Mouse (Mus musculus): ENCODE measurements around the gene Gm14862.

GRCm38 (mm10) chrX:9298413-9298864 is 41.7 kb upstream of the Gm14862 start:
- TF ChIP-seq CTCF (IDR thresholded peaks at IDR 0.05; ENCODE audit: extremely low read depth, insufficient read depth, low read length) (no peak), POLR2A (IDR thresholded peaks at IDR 0.05; ENCODE audit: extremely low read depth, insufficient read depth, low read length) (no peak)

All from cortical plate, adult 2 months (tissue).